Mouse (Mus musculus): ENCODE data around the gene Igflr1. TPM values are rescaled to one million over a fixed set of nuclear protein-coding genes. Genes with fewer than 3 reads are reported as not detected.

The Igflr1 gene
- polyA plus RNA-seq (2012; rRNA removed) = 6.5 and 8.7 TPM in 2 replicates

- DNase-seq (ENCODE audit: low read depth) = no peak
- TF ChIP-seq CTCF (IDR thresholded peaks at IDR 0.05; ENCODE audit: borderline replicate concordance, extremely low read depth, insufficient read depth, insufficient read length) (no peak), POLR2A (IDR thresholded peaks at IDR 0.05; ENCODE audit: borderline replicate concordance, extremely low read depth, insufficient read depth, insufficient read length, poor library complexity, severe bottlenecking) (no peak)
These were observed at the start of gene Igflr1 for GRCm38 (mm10) chr7:30564970-30565571. Gene Igflr1 (plus strand): TSS chr7:30565427.

DNA sequence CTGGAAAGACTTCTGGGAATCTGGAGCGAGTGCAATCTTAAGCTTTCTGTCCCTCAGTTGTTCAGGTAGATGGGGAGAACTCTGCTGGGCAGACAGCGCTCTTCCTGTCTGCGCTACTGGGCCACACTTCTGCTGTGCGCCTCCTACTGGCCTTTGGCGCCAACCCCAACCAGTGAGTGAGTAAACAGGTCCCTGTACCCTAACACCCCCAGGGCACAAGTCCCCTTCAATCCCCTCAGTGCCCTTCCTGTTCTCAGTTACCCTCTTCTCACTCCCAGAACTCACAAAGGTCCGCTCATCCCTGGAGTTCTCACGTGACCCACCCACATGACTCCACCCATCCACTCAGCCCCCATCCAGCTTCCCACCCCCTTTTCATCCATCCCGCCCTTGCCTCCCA, 46.9 kb upstream of the Igflr1 start:
- TF ChIP-seq POLR2A (IDR thresholded peaks at IDR 0.05; ENCODE audit: borderline replicate concordance, extremely low read depth, insufficient read depth, insufficient read length, poor library complexity, severe bottlenecking) (no peak), CTCF (IDR thresholded peaks at IDR 0.05; ENCODE audit: borderline replicate concordance, extremely low read depth, insufficient read depth, insufficient read length) (peak; percentile 29; the same call in 1 of the 2 replicates)
- no peak for DNase-seq (ENCODE audit: low read depth)

DNA sequence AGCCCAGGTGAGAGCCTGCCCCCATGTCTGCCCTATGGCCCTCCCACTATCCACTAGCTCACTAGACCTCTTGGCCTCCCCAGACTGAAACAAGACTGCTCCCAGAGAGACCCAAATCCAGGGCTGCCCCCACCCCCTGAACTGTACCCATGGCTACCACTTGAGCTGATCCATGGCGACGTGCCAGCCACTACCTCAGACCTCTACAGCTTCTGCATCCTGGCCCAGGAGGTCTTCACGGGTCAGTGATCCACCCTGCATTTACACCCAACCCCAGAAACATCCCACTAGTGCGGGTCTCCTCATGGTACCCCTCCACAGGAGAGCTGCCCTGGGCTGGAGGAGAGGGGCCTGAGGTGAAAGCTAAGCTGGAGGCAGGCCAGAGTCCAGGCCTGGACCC, 44.8 kb upstream of the Igflr1 start:
- peak; percentile 29 for DNase-seq (ENCODE audit: low read depth)

GRCm38 (mm10) chr7:30520856-30521255, 44.4 kb upstream of the Igflr1 start:
- DNase-seq (ENCODE audit: low read depth) = no peak

More for the DNA sequence above, 44.8 kb upstream of the Igflr1 start:
- no peak for TF ChIP-seq POLR2A (IDR thresholded peaks at IDR 0.05; ENCODE audit: borderline replicate concordance, extremely low read depth, insufficient read depth, insufficient read length, poor library complexity, severe bottlenecking)
- no peak for TF ChIP-seq CTCF (IDR thresholded peaks at IDR 0.05; ENCODE audit: borderline replicate concordance, extremely low read depth, insufficient read depth, insufficient read length)

DNA sequence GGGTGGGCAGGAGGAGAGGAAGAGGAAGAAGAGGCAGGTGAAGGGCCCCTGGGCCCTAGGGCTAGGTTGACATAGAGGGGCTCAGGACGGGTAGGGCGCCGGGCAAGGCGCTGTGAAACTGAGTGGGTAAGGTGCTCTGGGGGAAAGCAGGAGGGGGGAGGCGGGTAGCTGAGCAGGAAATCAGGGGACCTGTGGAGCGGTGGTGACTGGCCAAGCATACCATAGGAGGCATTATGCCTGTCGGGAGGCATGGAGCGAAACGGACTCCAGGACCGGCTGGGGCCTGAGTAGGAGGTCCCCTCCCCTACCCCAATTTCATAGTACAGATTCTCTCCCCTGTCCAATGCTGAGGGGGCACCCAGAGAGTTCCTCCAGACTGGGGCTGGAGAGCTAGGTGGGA, 42.4 kb upstream of the Igflr1 start:
- TF ChIP-seq POLR2A (IDR thresholded peaks at IDR 0.05; ENCODE audit: borderline replicate concordance, extremely low read depth, insufficient read depth, insufficient read length, poor library complexity, severe bottlenecking) (no peak), CTCF (IDR thresholded peaks at IDR 0.05; ENCODE audit: borderline replicate concordance, extremely low read depth, insufficient read depth, insufficient read length) (no peak)
- DNase-seq (ENCODE audit: low read depth) = no peak

More at GRCm38 (mm10) chr7:30520856-30521255, 44.4 kb upstream of the Igflr1 start:
- no peak for TF ChIP-seq CTCF (IDR thresholded peaks at IDR 0.05; ENCODE audit: borderline replicate concordance, extremely low read depth, insufficient read depth, insufficient read length)
- TF ChIP-seq POLR2A (IDR thresholded peaks at IDR 0.05; ENCODE audit: borderline replicate concordance, extremely low read depth, insufficient read depth, insufficient read length, poor library complexity, severe bottlenecking) = no peak

GRCm38 (mm10) chr7:30524487-30524886, 40.7 kb upstream of the Igflr1 start:
- TF ChIP-seq CTCF (IDR thresholded peaks at IDR 0.05; ENCODE audit: borderline replicate concordance, extremely low read depth, insufficient read depth, insufficient read length) (no peak), POLR2A (IDR thresholded peaks at IDR 0.05; ENCODE audit: borderline replicate concordance, extremely low read depth, insufficient read depth, insufficient read length, poor library complexity, severe bottlenecking) (no peak)
- DNase-seq (ENCODE audit: low read depth) = no peak

DNA sequence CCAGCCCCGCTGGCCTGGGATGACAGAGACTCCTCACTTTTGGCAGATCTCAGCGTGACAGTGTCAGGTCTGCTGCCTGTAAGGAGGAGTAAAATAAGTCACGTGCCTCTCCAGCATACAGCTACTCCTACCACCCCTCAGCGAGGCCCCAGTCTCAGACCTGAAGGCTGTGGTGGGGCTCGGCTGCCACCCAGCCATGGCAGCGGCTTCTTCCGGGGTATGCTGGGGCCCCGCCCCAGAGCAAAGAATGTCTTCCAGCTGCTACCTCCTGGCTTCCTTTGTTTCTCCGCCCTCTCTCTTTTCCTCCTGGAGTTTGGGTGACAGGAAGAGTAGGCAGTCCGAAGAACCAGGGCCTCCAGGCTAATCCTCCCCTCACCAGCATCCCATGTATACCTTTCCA, 39.3 kb upstream of the Igflr1 start:
- no peak for DNase-seq (ENCODE audit: low read depth)

GRCm38 (mm10) chr7:30526399-30526798, 38.8 kb upstream of the Igflr1 start:
- TF ChIP-seq POLR2A (IDR thresholded peaks at IDR 0.05; ENCODE audit: borderline replicate concordance, extremely low read depth, insufficient read depth, insufficient read length, poor library complexity, severe bottlenecking) (no peak), CTCF (IDR thresholded peaks at IDR 0.05; ENCODE audit: borderline replicate concordance, extremely low read depth, insufficient read depth, insufficient read length) (no peak)

More for the DNA sequence above, 39.3 kb upstream of the Igflr1 start:
- no peak for TF ChIP-seq CTCF (IDR thresholded peaks at IDR 0.05; ENCODE audit: borderline replicate concordance, extremely low read depth, insufficient read depth, insufficient read length)

DNA sequence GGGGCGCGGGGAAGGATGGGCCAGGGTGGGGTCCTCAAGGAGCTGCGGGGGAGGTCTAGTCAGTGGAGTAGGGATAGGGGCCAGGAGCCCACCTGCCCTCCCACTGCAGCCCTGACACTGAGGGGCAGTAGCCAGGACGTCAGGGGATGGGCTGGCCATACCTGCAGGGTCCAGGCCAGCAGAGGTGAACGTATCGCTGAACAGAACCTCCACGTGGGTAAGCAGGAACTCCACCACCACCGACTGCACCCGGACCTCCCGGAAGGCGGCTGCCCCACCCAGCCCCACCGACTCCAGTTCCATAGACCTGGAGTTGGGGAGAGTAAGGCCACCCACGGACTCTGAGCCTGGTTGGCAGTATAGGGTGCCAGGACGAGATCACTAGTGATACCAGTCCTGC, 38.2 kb upstream of the Igflr1 start:
- DNase-seq (ENCODE audit: low read depth) = no peak
- TF ChIP-seq POLR2A (IDR thresholded peaks at IDR 0.05; ENCODE audit: borderline replicate concordance, extremely low read depth, insufficient read depth, insufficient read length, poor library complexity, severe bottlenecking) (no peak), CTCF (IDR thresholded peaks at IDR 0.05; ENCODE audit: borderline replicate concordance, extremely low read depth, insufficient read depth, insufficient read length) (no peak)

More at GRCm38 (mm10) chr7:30526399-30526798, 38.8 kb upstream of the Igflr1 start:
- DNase-seq (ENCODE audit: low read depth) = no peak

DNA sequence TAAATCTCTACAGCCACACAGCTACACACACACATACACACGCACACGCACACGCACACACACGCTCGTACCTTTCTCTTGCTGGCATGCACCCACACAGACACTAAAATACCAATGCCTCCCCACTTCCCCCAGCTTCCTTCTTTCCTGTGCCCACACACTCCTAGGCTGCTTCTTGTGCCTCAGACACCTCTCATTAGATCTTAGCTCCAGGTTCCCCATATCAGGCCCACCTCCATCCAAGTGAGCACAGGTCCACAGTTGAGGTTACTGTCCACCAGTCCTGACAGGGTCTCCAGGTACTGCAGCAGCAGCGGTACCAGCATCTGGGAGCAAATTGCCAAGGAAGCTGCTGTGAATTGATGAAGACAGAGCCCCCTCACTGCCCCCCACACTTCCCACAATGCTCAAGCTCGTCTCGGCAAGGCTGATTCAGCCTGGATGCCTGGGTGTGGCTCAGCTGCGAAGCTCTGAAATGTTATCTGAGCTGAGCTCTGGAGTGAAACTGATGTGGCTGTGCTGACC, 33.9 kb upstream of the Igflr1 start:
- no peak for DNase-seq (ENCODE audit: low read depth)
- TF ChIP-seq POLR2A (IDR thresholded peaks at IDR 0.05; ENCODE audit: borderline replicate concordance, extremely low read depth, insufficient read depth, insufficient read length, poor library complexity, severe bottlenecking) = no peak
- no peak for TF ChIP-seq CTCF (IDR thresholded peaks at IDR 0.05; ENCODE audit: borderline replicate concordance, extremely low read depth, insufficient read depth, insufficient read length)

DNA sequence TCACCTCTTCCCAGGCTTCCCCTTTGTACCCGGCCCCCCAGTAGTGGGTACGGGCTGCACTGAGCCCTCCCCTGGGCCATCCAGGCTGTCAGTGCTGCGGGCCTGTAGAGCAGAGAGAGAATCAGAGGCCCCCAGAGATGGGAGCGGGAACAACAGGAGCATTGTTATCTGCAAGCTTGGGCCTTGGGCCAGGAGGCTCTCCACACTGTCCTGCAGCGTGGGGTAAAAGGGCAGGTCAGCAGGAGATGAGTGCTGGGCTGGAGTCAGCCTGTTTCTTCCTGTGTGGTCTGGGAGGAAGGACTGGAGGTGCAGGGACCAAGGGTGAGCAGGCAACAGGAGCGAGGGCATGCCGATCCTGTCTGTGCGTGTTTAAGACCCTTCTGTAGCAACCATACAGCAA, 32.3 kb upstream of the Igflr1 start:
- TF ChIP-seq POLR2A (IDR thresholded peaks at IDR 0.05; ENCODE audit: borderline replicate concordance, extremely low read depth, insufficient read depth, insufficient read length, poor library complexity, severe bottlenecking) = no peak
- no peak for TF ChIP-seq CTCF (IDR thresholded peaks at IDR 0.05; ENCODE audit: borderline replicate concordance, extremely low read depth, insufficient read depth, insufficient read length)
- peak; percentile 55 for DNase-seq (ENCODE audit: low read depth)
